Mouse (Mus musculus) forebrain, postnatal 0 days (tissue): ENCODE measurements around the gene Tuft1. TPM values are rescaled to one million over a fixed set of nuclear protein-coding genes. Genes with fewer than 3 reads are reported as not detected.

Experiments used
- ATAC-seq: fragments of 200-750 bp; cut with Nextera tagmentation; 2 replicates; pipeline ENCODE4 v1.8.0; 2017; ENCODE audit warnings: mild to moderate bottlenecking, moderate library complexity
- DNase-seq: peaks from one replicate; pipeline ENCODE4 v3.0.0-alpha.2; 2015
- H3K27ac ChIP-seq: fragments of 300-500 bp; sonication (generic); 2 replicates; pipeline ENCODE4 v1.5.1; 2014; ENCODE audit warnings: low read depth, mild to moderate bottlenecking, antibody characterized with exemption, low read length, moderate library complexity, mixed read lengths
- H3K27me3 ChIP-seq: fragments of 300-500 bp; sonication (generic); 2 replicates; pipeline ENCODE4 v1.6.1; 2014; ENCODE audit warnings: mild to moderate bottlenecking, low read length, mixed read lengths; ENCODE audit not compliant: insufficient read depth
- H3K36me3 ChIP-seq: fragments of 300-500 bp; sonication (generic); 2 replicates; pipeline ENCODE4 v1.6.1; 2014; ENCODE audit warnings: mild to moderate bottlenecking, moderate library complexity; ENCODE audit not compliant: insufficient read depth
- H3K4me1 ChIP-seq: fragments of 300-500 bp; sonication (generic); 2 replicates; pipeline ENCODE4 v1.6.1; 2014; ENCODE audit warnings: antibody characterized with exemption; ENCODE audit not compliant: insufficient read depth
- H3K4me2 ChIP-seq: fragments of 300-500 bp; sonication (generic); 2 replicates; pipeline ENCODE4 v1.6.1; 2014; ENCODE audit warnings: low read depth, mild to moderate bottlenecking, moderate library complexity
- H3K4me3 ChIP-seq: fragments of 300-500 bp; sonication (generic); 2 replicates; pipeline ENCODE4 v1.5.1; 2014; ENCODE audit warnings: low read depth, low read length, mixed read lengths
- H3K9ac ChIP-seq: fragments of 300-500 bp; sonication (generic); 2 replicates; pipeline ENCODE4 v1.6.1; 2014; ENCODE audit warnings: mild to moderate bottlenecking
- H3K9me3 ChIP-seq: fragments of 300-500 bp; sonication (generic); 2 replicates; pipeline ENCODE4 v1.6.1; 2016; ENCODE audit warnings: low read length
- CTCF ChIP-seq: sonication (generic); IDR thresholded peaks from 2 replicates; pipeline ENCODE4 v1.5.1; 2016; ENCODE audit warnings: antibody characterized with exemption, control low read depth, low read depth
- WGBS: fragments of 180-500 bp; shearing (Covaris S2); extraction: QIAGEN DNeasy Blood & Tissue Kit; methylation state at CpG from one replicate; pipeline ENCODE4 v1.1.7; 2014; 5-methylcytosine and 5-hydroxymethylcytosine counted together
- polyA plus RNA-seq: library from polyadenylated mRNA; unstranded; fragments of >200 nt; fragmentation: Nextera tagmentation; extraction: Ambion mirVana; gene quantifications from 2 replicates; pipeline ENCODE4 v1.2.1, GENCODE M21; 2015
- total RNA-seq: library from RNA; depleted of rRNA; stranded (reverse); fragments of >200 nt; gene quantifications from 2 replicates; pipeline ENCODE4 v1.2.3, GENCODE M21; 2014

Gene Tuft1
- total and polyA plus RNA-seq, 2 experiments from 2014 or later, result 5.7 to 7.6 TPM

GRCm38 (mm10) chr3:94595871-94596287, 62.8 kb downstream of the Tuft1 start:
- Histone ChIP-seq H3K27me3 (no peaks in the 10 kb centered on the region), H3K4me3 (no peak overlapping the region), H3K36me3 (no peaks in the 10 kb centered on the region), H3K4me1 (no peaks in the 10 kb centered on the region), H3K9me3 (no peaks in the 10 kb centered on the region), H3K9ac (no peak overlapping the region), H3K27ac (no peak overlapping the region), H3K4me2 (no peak overlapping the region)
- ATAC-seq, result no peak
- DNase-seq, result no peak
- no peak for TF ChIP-seq CTCF
- 92% methylated on average over 6 of the region's 6 CpGs for WGBS

- no peaks in the 10 kb centered on the region for H3K4me1 ChIP-seq
- 90% methylated on average over 5 of the region's 5 CpGs for WGBS
- no peaks in the 10 kb centered on the region for H3K9me3 ChIP-seq
These were observed 67.6 kb downstream of the Tuft1 start for GRCm38 (mm10) chr3:94591066-94591465.

GRCm38 (mm10) chr3:94587962-94588361, 70.7 kb downstream of the Tuft1 start:
- 88% methylated on average over 5 of the region's 5 CpGs for WGBS
- Histone ChIP-seq H3K27me3 (no peaks in the 10 kb centered on the region), H3K36me3 (no peaks in the 10 kb centered on the region), H3K9me3 (no peaks in the 10 kb centered on the region), H3K4me3 (no peak overlapping the region), H3K4me2 (no peak overlapping the region), H3K9ac (no peak overlapping the region), H3K27ac (no peak overlapping the region), H3K4me1 (no peaks in the 10 kb centered on the region)
- no peak for TF ChIP-seq CTCF
- ATAC-seq, result no peak
- no peak for DNase-seq

More at GRCm38 (mm10) chr3:94591066-94591465, 67.6 kb downstream of the Tuft1 start:
- TF ChIP-seq CTCF, result no peak
- H3K27me3 ChIP-seq, result no peaks in the 10 kb centered on the region
- no peak overlapping the region for H3K9ac ChIP-seq
- H3K36me3 ChIP-seq, result no peaks in the 10 kb centered on the region
- no peak overlapping the region for H3K4me3 ChIP-seq
- ATAC-seq (no peak), DNase-seq (no peak)
- H3K4me2 ChIP-seq, result no peak overlapping the region
- H3K27ac ChIP-seq, result no peak overlapping the region

GRCm38 (mm10) chr3:94582944-94583343, 75.7 kb downstream of the Tuft1 start:
- 74% methylated on average over 7 of the region's 7 CpGs for WGBS
- no peak for ATAC-seq
- Histone ChIP-seq H3K4me3 (no peak overlapping the region), H3K4me1 (peaks cover 12% of the 10 kb centered on the region), H3K36me3 (no peaks in the 10 kb centered on the region), H3K9me3 (no peaks in the 10 kb centered on the region), H3K27ac (no peak overlapping the region), H3K4me2 (no peak overlapping the region), H3K27me3 (no peaks in the 10 kb centered on the region), H3K9ac (peak overlapping the region; percentile 93; the same call in 1 of the 2 replicates)
- peak; percentile 4; the same call in 1 of the 2 replicates for TF ChIP-seq CTCF
- DNase-seq, result no peak

- WGBS, result 1% methylated on average over 20 of the region's 42 CpGs
- Histone ChIP-seq H3K27ac (peak within 1 kb of the TSS; percentile 96), H3K27me3 (no peaks in the 10 kb centered on the region), H3K9me3 (no peaks in the 10 kb centered on the region), H3K4me3 (peak within 1 kb of the TSS; percentile 96), H3K9ac (peak within 1 kb of the TSS; percentile 93), H3K4me2 (peak within 1 kb of the TSS; percentile 76), H3K36me3 (no peaks in the 10 kb centered on the region), H3K4me1 (peaks cover 12% of the 10 kb centered on the region)
- no peak for TF ChIP-seq CTCF
- DNase-seq (peak; percentile 97), ATAC-seq (peak; percentile 99)
These were observed 76.2 kb downstream of the Tuft1 start, which contains the start of gene Snx27 for GRCm38 (mm10) chr3:94582456-94582891. Gene Snx27, minus strand, starts transcription at chr3:94582716.

GRCm38 (mm10) chr3:94581793-94582455, 76.7 kb downstream of the Tuft1 start:
- no peaks in the 10 kb centered on the region for H3K36me3 ChIP-seq
- peaks cover 12% of the 10 kb centered on the region for H3K4me1 ChIP-seq
- 1% methylated on average over 42 of the region's 48 CpGs for WGBS
- TF ChIP-seq CTCF, result no peak
- peak overlapping the region; percentile 76 for H3K4me2 ChIP-seq
- no peaks in the 10 kb centered on the region for H3K27me3 ChIP-seq
- ATAC-seq, result peak; percentile 73
- peak overlapping the region; percentile 96 for H3K27ac ChIP-seq
- peak overlapping the region; percentile 96 for H3K4me3 ChIP-seq
- H3K9ac ChIP-seq, result peak overlapping the region; percentile 93
- no peak for DNase-seq
- H3K9me3 ChIP-seq, result no peaks in the 10 kb centered on the region

- peak overlapping the region; percentile 96 for H3K27ac ChIP-seq
- no peaks in the 10 kb centered on the region for H3K36me3 ChIP-seq
- ATAC-seq, result no peak
- peak overlapping the region; percentile 76 for H3K4me2 ChIP-seq
- whole genome bisulfite sequencing, result under 1% methylated on average over 16 of the region's 16 CpGs
- H3K27me3 ChIP-seq, result no peaks in the 10 kb centered on the region
- peak overlapping the region; percentile 96 for H3K4me3 ChIP-seq
- H3K9me3 ChIP-seq, result no peaks in the 10 kb centered on the region
- DNase-seq, result peak; percentile 53
- no peak for TF ChIP-seq CTCF
- H3K9ac ChIP-seq, result peak overlapping the region; percentile 93
- peaks cover 12% of the 10 kb centered on the region for H3K4me1 ChIP-seq
These were observed 77.4 kb downstream of the Tuft1 start for GRCm38 (mm10) chr3:94581138-94581780.
